In the genomic region with DNA sequence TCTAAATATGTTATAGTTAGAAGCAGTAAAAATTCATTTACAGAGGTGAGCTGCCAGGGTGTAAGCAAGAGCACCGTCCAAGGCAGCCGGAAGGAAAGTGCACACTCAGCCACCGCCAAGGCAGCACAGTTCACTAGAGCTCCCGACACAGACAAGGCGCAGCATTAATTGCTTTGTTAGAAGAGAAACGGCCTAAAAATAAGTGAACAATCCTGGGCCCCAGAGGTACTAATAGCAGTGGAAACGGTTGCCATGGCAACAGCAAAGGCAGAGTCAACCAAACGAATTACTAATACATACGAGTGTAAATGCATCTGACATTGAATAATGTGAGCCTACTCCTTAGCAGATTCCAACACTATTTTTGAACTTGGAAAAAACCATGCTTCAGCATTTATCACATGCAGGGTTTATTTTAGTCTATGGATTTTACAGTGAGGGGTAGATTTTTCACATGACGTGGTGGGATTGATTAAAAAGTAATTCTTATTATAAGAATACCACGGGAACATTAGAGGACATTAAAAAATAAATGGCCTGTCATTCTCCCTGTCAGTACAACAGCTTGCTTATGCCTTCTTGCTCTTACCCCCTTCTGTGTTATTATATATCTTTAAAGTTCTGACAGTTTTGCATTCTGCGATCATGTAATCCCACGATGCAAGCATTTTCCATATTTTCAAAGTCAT, we compare ENCODE assay signal across 10 mouse cellular contexts.
A peak's percentile ranks its signal among the peaks of the same experiment; 100 is the strongest.
DNase-seq lines count a peak whose midpoint lies in the region; ATAC-seq and TF ChIP-seq lines count a peak whose summit lies in the region.
"Had no signal": no experiment of that assay in that cellular context is flagged by ENCODE, and none has a peak within 500 bp of the region (broad histone marks: within the 10 kb centered on the region; RNA-seq: fewer than 3 reads in every experiment).

No protein-coding gene starts in this region.

- no peaks in the 10 kb centered on the region for H3K36me3 ChIP-seq in forebrain, embryonic 12.5 days (replicated peaks)
- H3K36me3 ChIP-seq in midbrain, postnatal 0 days (ENCODE audit: insufficient read depth, low read length): no peaks in the 10 kb centered on the region
- H3K36me3 ChIP-seq in kidney, embryonic 16.5 days (ENCODE audit: insufficient read depth, low read length): no peaks in the 10 kb centered on the region
- H3K36me3 ChIP-seq: limb, embryonic 15.5 days had no signal

- H3K27me3 ChIP-seq in forebrain, embryonic 12.5 days: no peaks in the 10 kb centered on the region
- no peaks in the 10 kb centered on the region for H3K27me3 ChIP-seq in midbrain, postnatal 0 days (ENCODE audit: insufficient read depth, low read length)
- no peaks in the 10 kb centered on the region for H3K27me3 ChIP-seq in kidney, embryonic 16.5 days (ENCODE audit: insufficient read depth, low read length)
- H3K27me3 ChIP-seq: limb, embryonic 15.5 days had no signal

- H3K4me2 ChIP-seq in forebrain, embryonic 12.5 days: 0 out of 2 replicates have a peak overlapping the region, but pooled peaks have one; percentile 4
- no peak overlapping the region; the same call in 1 of the 2 replicates for H3K4me2 ChIP-seq in midbrain, postnatal 0 days (ENCODE audit: low read depth, low read length, poor library complexity, severe bottlenecking)
- H3K4me2 ChIP-seq in kidney, embryonic 16.5 days (replicated peaks; ENCODE audit: low read depth, low read length): no peak overlapping the region
- H3K4me2 ChIP-seq: limb, embryonic 15.5 days had no signal

- peak overlapping the region; percentile 61 for H3K27ac ChIP-seq in forebrain, embryonic 12.5 days
- peak overlapping the region; percentile 64 for H3K27ac ChIP-seq in midbrain, postnatal 0 days (ENCODE audit: low read depth, low read length)
- no peak overlapping the region for H3K27ac ChIP-seq in kidney, embryonic 16.5 days (ENCODE audit: low read length)
- H3K27ac ChIP-seq: limb, embryonic 15.5 days had no signal

- no peak for TF ChIP-seq POLR2A in brain, embryonic 14.5 days (IDR thresholded peaks at IDR 0.05; ENCODE audit: borderline replicate concordance, extremely low read depth, insufficient read depth, insufficient read length, poor library complexity, severe bottlenecking)

- peak; percentile 86 for ATAC-seq in forebrain, embryonic 12.5 days (ENCODE audit: low FRiP score)
- ATAC-seq in midbrain, postnatal 0 days (ENCODE audit: low FRiP score): peak; percentile 91
- no peak for ATAC-seq in granulocyte monocyte progenitor cell, adult 5-6 weeks (replicated peaks; ENCODE audit: poor library complexity, severe bottlenecking)
- ATAC-seq in kidney, embryonic 16.5 days (ENCODE audit: low FRiP score, low TSS enrichment): no peak

- H3K9me3 ChIP-seq in forebrain, embryonic 12.5 days: no peaks in the 10 kb centered on the region
- no peaks in the 10 kb centered on the region for H3K9me3 ChIP-seq in midbrain, postnatal 0 days (ENCODE audit: low read length)
- H3K9me3 ChIP-seq in kidney, embryonic 16.5 days (ENCODE audit: low read length): no peaks in the 10 kb centered on the region
- H3K9me3 ChIP-seq: limb, embryonic 15.5 days had no signal

- WGBS in forebrain, embryonic 12.5 days: 32% methylated on average over 13 of the region's 13 CpGs
- 20% methylated on average over 13 of the region's 13 CpGs for WGBS in midbrain, postnatal 0 days
- 56% methylated on average over 13 of the region's 13 CpGs for WGBS in kidney, embryonic 16.5 days

- DNase-seq in brain, embryonic 14.5 days (ENCODE audit: low read depth): peak; percentile 93
- DNase-seq in layer of hippocampus, adult 8-10 months (ENCODE audit: low spot score in 2 of 2): peak; percentile 74 to 75
- DNase-seq in midbrain, postnatal 0 days (ENCODE audit: low spot score): peak; percentile 90
- no peak for DNase-seq in cerebellum, adult 9-10 months
- no peak for DNase-seq in cerebellum, postnatal 36 days

- TF ChIP-seq CTCF in brain, embryonic 14.5 days (IDR thresholded peaks at IDR 0.05; ENCODE audit: borderline replicate concordance, extremely low read depth, insufficient read depth, insufficient read length): no peak
- TF ChIP-seq CTCF in midbrain, postnatal 0 days (IDR thresholded peaks at IDR 0.05): no peak

- H3K4me1 ChIP-seq in forebrain, embryonic 12.5 days: peaks cover 15% of the 10 kb centered on the region
- H3K4me1 ChIP-seq in midbrain, postnatal 0 days (ENCODE audit: insufficient read depth, low read length): peaks cover 3% of the 10 kb centered on the region; the same call in 1 of the 2 replicates
- no peaks in the 10 kb centered on the region for H3K4me1 ChIP-seq in kidney, embryonic 16.5 days (ENCODE audit: insufficient read depth, low read length)

- no peak overlapping the region for H3K4me3 ChIP-seq in forebrain, embryonic 12.5 days (replicated peaks)
- no peak overlapping the region for H3K4me3 ChIP-seq in midbrain, postnatal 0 days (ENCODE audit: low read depth, low read length)
- H3K4me3 ChIP-seq in kidney, embryonic 16.5 days (ENCODE audit: low read length): no peak overlapping the region
- H3K4me3 ChIP-seq: erythroblast, embryonic 14.5 days; limb, embryonic 15.5 days had no signal

- no peak overlapping the region for H3K9ac ChIP-seq in forebrain, embryonic 12.5 days
- no peak overlapping the region for H3K9ac ChIP-seq in midbrain, postnatal 0 days (replicated peaks; ENCODE audit: low read length, poor library complexity, severe bottlenecking)
- H3K9ac ChIP-seq in kidney, embryonic 16.5 days (replicated peaks; ENCODE audit: low read length): no peak overlapping the region
- H3K9ac ChIP-seq: limb, embryonic 15.5 days had no signal

Comparison
In these comparisons a context has a peak if more than half of its experiments do, and no peak if none do; other contexts are left out.
1. DNase-seq: peak in brain, embryonic 14.5 days (single experiment), layer of hippocampus, adult 8-10 months (2 of 2) and midbrain, postnatal 0 days (single experiment); none in cerebellum, adult 9-10 months (single experiment) and cerebellum, postnatal 36 days (0 of 2).
2. ATAC-seq: peak in forebrain, embryonic 12.5 days (single experiment) and midbrain, postnatal 0 days (single experiment); none in granulocyte monocyte progenitor cell, adult 5-6 weeks (single experiment) and kidney, embryonic 16.5 days (single experiment).